Mouse (Mus musculus): ENCODE results near the gene Tfam.
A peak's percentile ranks its signal among the peaks of the same experiment; 100 is the strongest.

- TF ChIP-seq CTCF (IDR thresholded peaks at IDR 0.05), result peak; percentile 89
- peak; percentile 81 for TF ChIP-seq EP300 (IDR thresholded peaks at IDR 0.05; ENCODE audit: insufficient read depth, low read depth, low read length)
These were observed 19.7 kb downstream of the Tfam start for GRCm38 (mm10) chr10:71218228-71218892.
